Mouse (Mus musculus) kidney, adult 2 months (tissue): ENCODE data around the gene Mesp1. TPM values are rescaled to one million over a fixed set of nuclear protein-coding genes. Genes with fewer than 3 reads are reported as not detected.
"Not testable (repeated sequence)": the region's sequence is repeated elsewhere in the genome, so short reads cannot be mapped to it uniquely, and the experiment has no call there.

Experiments used
- DNase-seq: peaks from one replicate; pipeline ENCODE4 v3.0.0; 2021
- H3K27ac ChIP-seq: fragments of 200-500 bp; 2 replicates; pipeline ENCODE4 v1.5.1; 2012; ENCODE audit warnings: low read depth, low read length, control low read depth, inconsistent platforms; ENCODE audit not compliant: insufficient read depth
- H3K27me3 ChIP-seq: fragments of 200-500 bp; replicated peaks from 2 replicates; pipeline ENCODE4 v1.6.1; 2012; ENCODE audit warnings: mild to moderate bottlenecking, moderate library complexity, low read length, inconsistent platforms; ENCODE audit not compliant: control insufficient read depth, insufficient read depth
- H3K36me3 ChIP-seq: fragments of 200-500 bp; 2 replicates; pipeline ENCODE4 v1.6.1; 2012; ENCODE audit warnings: mild to moderate bottlenecking, moderate library complexity, low read length, inconsistent platforms; ENCODE audit not compliant: control insufficient read depth, insufficient read depth
- H3K4me1 ChIP-seq: fragments of 200-500 bp; 2 replicates; pipeline ENCODE4 v1.6.1; 2011; ENCODE audit warnings: low read length; ENCODE audit not compliant: control insufficient read depth, insufficient read depth
- H3K4me3 ChIP-seq: fragments of 200-500 bp; 2 replicates; pipeline ENCODE4 v1.5.1; 2011; ENCODE audit warnings: mild to moderate bottlenecking, low read depth, low read length, control low read depth; ENCODE audit not compliant: insufficient read depth
- CTCF ChIP-seq: fragments of 200-500 bp; conservative IDR thresholded peaks from 2 replicates; pipeline ENCODE4 v1.5.1; 2011; ENCODE audit warnings: low read depth, mild to moderate bottlenecking, control low read depth, low read length, moderate library complexity, mixed read lengths; ENCODE audit not compliant: insufficient read depth, insufficient read length
- POLR2A ChIP-seq: fragments of 200-500 bp; IDR thresholded peaks from one replicate; pipeline ENCODE4 v1.6.1; 2011; ENCODE audit warnings: low read depth, low read length, control low read depth
- WGBS: fragments of 180-500 bp; shearing (Covaris S2); methylation state at CpG from one replicate; pipeline ENCODE4 v1.1.7; 2018; 5-methylcytosine and 5-hydroxymethylcytosine counted together
- polyA plus RNA-seq: library from polyadenylated mRNA; depleted of rRNA; stranded (reverse); fragments of >200 nt; gene quantifications from 2 replicates; pipeline ENCODE4 v1.2.3, GENCODE M21; 2012

Gene Mesp1
- polyA plus RNA-seq, 1 experiment: not detected

DNA sequence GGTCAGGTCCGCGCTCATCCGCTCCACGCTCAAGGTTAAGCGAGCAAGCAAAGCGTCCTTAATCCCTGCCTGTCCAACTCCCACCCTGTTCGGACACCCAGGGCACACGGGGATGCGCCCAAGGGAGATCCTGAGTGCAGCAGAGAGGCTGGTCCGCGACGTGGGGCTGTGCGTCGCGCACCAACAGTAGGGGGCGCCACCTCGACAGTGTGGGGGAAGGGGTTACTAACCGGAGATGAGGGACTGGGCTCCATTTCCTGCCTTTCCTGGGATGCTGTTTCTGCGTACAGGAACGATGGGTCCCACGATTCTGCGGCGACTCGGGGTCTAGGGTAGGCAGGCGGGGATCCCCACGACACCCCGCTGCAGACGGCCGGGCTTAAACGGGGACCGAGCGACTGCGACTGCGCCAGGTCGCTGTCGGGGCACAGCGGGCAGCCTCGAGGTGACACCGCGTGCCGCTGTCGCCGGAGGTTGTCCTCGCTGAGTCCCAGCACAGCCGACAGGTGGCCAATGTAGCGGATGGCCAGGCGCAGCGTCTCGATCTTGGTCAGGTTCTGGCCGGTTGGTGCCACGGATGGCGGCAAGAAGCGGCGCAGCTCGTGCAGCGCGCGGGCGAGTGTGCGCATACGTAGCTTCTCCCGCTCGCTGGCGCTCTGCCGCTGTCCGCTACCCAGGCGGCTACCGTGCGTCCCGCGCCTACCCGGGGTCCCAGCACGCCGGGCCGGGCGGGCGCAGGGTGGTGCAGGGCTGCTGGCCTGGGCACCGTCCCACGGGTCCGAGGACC is 760 bp downstream of the Mesp1 start:
- 5% methylated on average over 80 of the region's 80 CpGs for WGBS

DNA sequence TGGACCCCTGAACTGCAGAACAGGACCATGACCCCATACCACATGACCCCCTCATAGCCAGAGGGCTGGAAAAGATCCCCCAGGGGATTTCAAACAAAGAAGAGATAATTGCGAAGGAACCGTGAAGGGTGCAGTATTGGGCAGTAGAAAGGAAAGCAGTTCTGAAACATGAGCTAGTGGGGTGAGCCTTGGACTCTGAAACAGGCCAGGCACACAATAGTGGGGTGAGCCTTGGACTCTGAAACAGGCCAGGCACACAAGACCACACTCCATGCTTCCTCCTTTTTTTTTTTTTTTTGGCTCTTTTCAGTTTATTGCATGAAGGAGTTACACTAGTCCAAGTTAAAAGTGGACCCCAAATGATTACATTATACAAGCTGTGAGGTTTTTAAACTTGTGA is 3.8 kb downstream of the Mesp1 start:
- H3K27me3 ChIP-seq, DNase-seq, H3K4me1 ChIP-seq, H3K4me3 ChIP-seq, H3K27ac ChIP-seq, H3K36me3 ChIP-seq: not testable (repeated sequence)
- WGBS: 82% methylated on average over 2 of the region's 2 CpGs

More for the DNA sequence above, 760 bp downstream of the Mesp1 start:
- DNase-seq: peak; percentile 33
- Histone ChIP-seq H3K27ac (no peak overlapping the region), H3K4me3 (peak overlapping the region; percentile 48), H3K36me3 (no peaks in the 10 kb centered on the region), H3K27me3 (no peaks in the 10 kb centered on the region), H3K4me1 (0 out of 2 replicates have a peak, but pooled peaks cover 3% of the 10 kb centered on the region)
- TF ChIP-seq POLR2A: no peak
- peak; percentile 70 for TF ChIP-seq CTCF

DNA sequence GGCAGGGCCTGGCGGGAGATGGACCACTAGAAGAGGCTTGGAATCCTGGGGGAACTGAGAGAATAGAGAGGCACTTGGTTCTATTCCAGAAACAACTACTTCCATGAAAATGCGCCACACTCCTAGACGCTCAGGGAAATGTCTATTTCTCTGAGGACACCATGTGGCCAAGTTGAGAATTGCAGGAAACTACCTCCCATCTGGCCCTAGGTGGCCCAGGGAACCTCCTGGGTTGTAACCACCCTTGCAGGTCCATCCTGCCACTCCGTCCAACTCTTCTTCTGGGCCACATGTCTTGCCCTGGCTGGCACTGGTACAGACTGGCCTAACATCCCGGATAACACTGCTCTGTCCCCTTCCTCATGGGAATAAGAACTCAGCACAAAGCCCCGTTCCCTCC is 7.3 kb downstream of the Mesp1 start:
- Histone ChIP-seq H3K4me1 (peaks cover 10% of the 10 kb centered on the region), H3K27ac (no peak overlapping the region), H3K4me3 (no peak overlapping the region), H3K27me3 (no peaks in the 10 kb centered on the region), H3K36me3 (no peaks in the 10 kb centered on the region)
- DNase-seq: peak; percentile 79
- TF ChIP-seq CTCF (peak; percentile 76), POLR2A (no peak)
- 20% methylated on average over 6 of the region's 6 CpGs for WGBS

DNA sequence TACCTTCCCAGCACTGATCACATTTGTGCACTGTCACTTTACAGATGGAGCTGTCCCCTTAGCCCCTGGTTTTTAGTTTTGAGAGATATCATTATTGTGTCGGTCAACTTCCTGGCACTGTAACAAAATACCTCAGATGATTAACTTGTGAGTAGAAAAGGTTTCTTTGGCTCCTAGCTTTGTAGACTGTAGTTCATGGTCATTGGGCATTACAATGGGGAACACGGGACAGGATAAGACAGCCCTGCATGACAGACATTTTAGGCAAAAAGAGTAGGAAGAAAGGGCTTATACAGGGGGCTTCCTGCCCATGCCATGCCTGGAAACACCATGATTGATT is 11.1 kb downstream of the Mesp1 start:
- no peaks in the 10 kb centered on the region for H3K36me3 ChIP-seq
- no peaks in the 10 kb centered on the region for H3K27me3 ChIP-seq
- TF ChIP-seq CTCF: no peak
- no peak for TF ChIP-seq POLR2A
- no peak overlapping the region for H3K4me3 ChIP-seq
- peak; percentile 58 for DNase-seq
- H3K27ac ChIP-seq: no peak overlapping the region
- WGBS: 48% methylated on average over 2 of the region's 2 CpGs
- peaks cover 13% of the 10 kb centered on the region for H3K4me1 ChIP-seq

DNA sequence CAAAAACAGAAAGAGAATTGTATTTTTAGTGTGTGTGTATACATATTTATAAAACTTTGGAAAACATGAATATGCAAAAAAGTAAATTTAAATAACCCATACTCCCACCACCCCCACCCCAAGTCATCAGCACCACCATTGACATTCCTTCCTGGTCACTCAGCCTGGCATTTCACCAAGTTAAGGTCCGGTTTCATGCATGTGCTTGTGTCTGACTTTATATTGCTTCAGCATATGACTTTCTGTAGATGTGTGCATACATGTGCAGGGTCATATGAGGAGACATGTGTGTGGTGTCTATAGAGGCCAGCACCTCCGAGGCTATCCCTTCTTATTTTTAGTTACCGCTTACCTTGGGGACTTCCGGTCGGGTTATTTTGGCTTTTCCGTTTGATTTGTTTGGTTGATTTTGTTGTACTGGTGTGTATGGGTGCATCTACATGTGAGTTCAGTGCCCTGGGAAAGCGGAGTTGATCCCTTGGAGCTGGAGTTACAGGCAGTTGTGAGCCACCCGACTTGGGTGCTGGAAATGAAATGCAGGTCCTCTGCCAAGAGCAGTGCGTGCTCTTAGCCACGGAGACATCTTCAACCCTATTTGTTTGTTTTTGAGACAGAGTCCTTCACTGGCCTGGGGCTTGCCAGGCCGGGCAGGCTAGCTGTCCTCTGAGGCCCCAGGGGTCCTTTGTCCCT is 11.6 kb downstream of the Mesp1 start:
- Histone ChIP-seq H3K27me3 (no peaks in the 10 kb centered on the region), H3K4me1 (peaks cover 13% of the 10 kb centered on the region), H3K27ac (no peak overlapping the region), H3K4me3 (no peak overlapping the region), H3K36me3 (no peaks in the 10 kb centered on the region)
- DNase-seq: peak; percentile 52
- WGBS: 72% methylated on average over 11 of the region's 11 CpGs
- TF ChIP-seq POLR2A (no peak), CTCF (no peak)

DNA sequence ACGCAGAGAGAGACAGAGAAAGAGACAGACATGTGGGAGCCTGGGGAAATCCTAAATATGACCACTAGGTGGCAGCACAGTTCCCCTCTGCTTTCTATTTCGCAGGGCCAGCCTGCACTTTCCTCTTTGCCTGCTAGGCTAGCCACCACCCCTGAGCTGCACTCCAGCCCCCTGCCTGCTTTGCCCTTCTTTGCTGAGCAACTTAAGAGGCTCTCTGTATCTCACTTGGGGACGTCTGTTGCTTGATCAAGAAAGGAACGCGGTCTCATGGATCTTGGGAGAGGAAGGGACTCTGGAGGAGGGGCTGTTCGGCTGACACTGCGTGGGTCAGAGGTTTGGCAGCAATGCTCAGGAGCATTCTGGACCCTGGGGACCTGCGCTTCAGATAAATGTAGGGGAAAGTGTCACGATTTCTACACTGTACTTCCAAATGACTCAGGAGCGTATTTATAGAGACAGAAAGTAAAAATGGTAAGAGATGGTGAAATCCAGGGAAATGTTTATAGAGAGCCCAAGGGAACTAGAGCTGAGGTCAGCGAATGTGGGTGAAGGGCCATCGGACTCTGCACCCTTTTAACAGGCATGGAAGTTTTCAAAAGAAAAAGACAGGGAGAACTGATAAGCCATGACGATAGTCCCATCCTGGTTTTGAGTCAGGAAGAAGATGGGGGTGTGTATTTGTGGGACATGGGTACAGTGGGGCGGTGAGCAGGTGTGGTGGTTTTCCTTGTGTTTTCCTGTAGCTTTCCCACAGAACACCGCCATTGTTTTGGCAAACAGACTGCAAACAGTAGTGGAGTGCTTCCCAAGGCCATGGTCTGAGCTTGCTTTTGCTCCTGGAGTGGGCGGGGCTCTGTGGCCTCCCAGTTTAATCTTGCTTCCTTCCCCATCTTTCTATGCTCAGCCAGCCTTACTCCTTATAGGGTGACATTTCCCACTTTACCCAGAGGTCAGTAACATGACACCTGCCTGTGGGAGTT is 12.7 kb downstream of the Mesp1 start:
- Histone ChIP-seq H3K4me3 (peak overlapping the region; percentile 51), H3K36me3 (no peaks in the 10 kb centered on the region), H3K27me3 (no peaks in the 10 kb centered on the region), H3K27ac (peak overlapping the region; percentile 78), H3K4me1 (peaks cover 13% of the 10 kb centered on the region)
- 22% methylated on average over 16 of the region's 16 CpGs for WGBS
- peak; percentile 81 for DNase-seq
- TF ChIP-seq CTCF (peak; percentile 91), POLR2A (no peak)
